Mouse (Mus musculus): ENCODE results near the gene Mettl16. TPM values are rescaled to one million over a fixed set of nuclear protein-coding genes. Genes with fewer than 3 reads are reported as not detected.

Gene Mettl16
- total and polyA plus RNA-seq, 3 experiments = 22.9 to 36.1 (median 29.4) TPM

DNA sequence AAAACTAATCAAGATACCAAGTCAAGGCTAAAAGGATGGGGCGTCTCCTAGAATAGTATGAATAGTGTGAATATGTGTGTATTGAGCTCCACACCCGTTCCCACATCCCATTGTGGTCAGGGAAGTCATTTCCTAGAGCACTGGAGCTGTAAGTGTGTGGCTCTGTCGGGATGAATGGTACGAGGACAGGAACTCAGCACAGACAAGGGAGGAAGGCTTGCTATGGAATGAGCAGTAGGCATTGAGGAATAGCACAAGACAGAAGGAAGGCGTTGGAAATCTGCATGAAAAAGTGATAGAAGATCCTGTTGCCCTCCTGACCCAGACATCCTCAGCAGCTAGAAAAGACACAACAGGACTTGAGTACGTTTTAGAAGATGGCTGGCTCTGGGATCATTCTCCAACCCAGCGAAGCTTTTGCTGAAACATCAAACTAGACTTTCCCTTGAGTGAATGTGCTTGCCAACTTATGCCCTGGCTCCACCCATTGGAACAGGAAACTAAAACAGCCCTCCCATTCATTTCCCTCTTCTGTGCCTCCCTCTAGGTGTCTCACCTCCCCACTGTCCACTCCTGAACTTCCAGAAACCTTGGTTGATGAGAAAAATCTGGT is 57.3 kb downstream of the Mettl16 start:
- Histone ChIP-seq H3K36me3 (replicated peaks) (peaks cover 50% of the 10 kb centered on the region), H3K9me3 (replicated peaks) (no peaks in the 10 kb centered on the region), H3K4me1 (ENCODE audit: insufficient read depth, low read depth, low read length) (peaks cover 50% of the 10 kb centered on the region), H3K4me3 (ENCODE audit: low read depth, low read length) (no peak overlapping the region), H3K27me3 (ENCODE audit: insufficient read depth, low read length) (no peaks in the 10 kb centered on the region)
- ATAC-seq (ENCODE audit: extremely low read depth, insufficient number of reproducible peaks, low FRiP score, poor library complexity, severe bottlenecking) = no peak
- TF ChIP-seq POLR2AphosphoS5 (IDR thresholded peaks at IDR 0.05; ENCODE audit: insufficient replicate concordance, low read depth, low read length) (no peak), GATA2 (IDR thresholded peaks at IDR 0.05; ENCODE audit: borderline replicate concordance, low read depth, low read length) (no peak), TAL1 (conservative IDR thresholded peaks at IDR 0.05; ENCODE audit: low read depth, low read length) (no peak), CTCF (IDR thresholded peaks at IDR 0.05; ENCODE audit: low read depth, low read length) (no peak), GATA1 (IDR thresholded peaks at IDR 0.05; ENCODE audit: borderline replicate concordance, low read length) (no peak)
- no peak for DNase-seq (ENCODE audit: low spot score)

DNA sequence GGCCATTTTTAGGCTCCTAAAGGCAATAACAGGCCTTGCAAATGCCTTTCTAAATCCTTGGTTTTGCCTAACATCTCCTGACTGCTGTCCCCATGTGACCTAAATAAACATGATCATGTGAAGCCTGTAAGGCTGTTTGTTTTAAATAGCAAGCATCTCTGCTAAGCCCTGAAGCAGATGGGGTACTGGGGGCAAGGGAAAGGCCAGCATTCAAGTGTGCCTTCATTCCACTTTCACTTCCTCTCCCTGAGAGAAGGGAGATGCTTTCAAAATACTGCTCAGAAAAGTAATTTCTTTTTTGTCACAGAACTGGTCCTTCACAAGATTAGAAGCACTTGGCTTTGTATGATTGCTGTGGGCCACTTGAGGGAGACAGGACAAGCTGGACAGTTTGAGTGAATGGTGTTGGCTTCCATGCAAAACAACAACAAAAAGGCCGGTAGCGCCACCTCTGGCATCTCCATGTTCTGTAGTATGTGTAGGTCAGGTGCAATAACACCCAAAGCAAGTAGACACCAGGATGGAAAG is 57.8 kb downstream of the Mettl16 start:
- Histone ChIP-seq H3K36me3 (replicated peaks) (peaks cover 46% of the 10 kb centered on the region), H3K9me3 (replicated peaks) (no peaks in the 10 kb centered on the region), H3K4me3 (ENCODE audit: low read depth, low read length) (no peak overlapping the region), H3K4me1 (ENCODE audit: insufficient read depth, low read depth, low read length) (peaks cover 56% of the 10 kb centered on the region), H3K27me3 (ENCODE audit: insufficient read depth, low read length) (no peaks in the 10 kb centered on the region)
- ATAC-seq (ENCODE audit: extremely low read depth, insufficient number of reproducible peaks, low FRiP score, poor library complexity, severe bottlenecking) (no peak), DNase-seq (ENCODE audit: low spot score) (no peak)
- no peak for TF ChIP-seq TAL1 (conservative IDR thresholded peaks at IDR 0.05; ENCODE audit: low read depth, low read length)
- TF ChIP-seq POLR2AphosphoS5 (IDR thresholded peaks at IDR 0.05; ENCODE audit: insufficient replicate concordance, low read depth, low read length) = no peak
- TF ChIP-seq GATA1 (IDR thresholded peaks at IDR 0.05; ENCODE audit: borderline replicate concordance, low read length) = no peak
- TF ChIP-seq GATA2 (IDR thresholded peaks at IDR 0.05; ENCODE audit: borderline replicate concordance, low read depth, low read length) = no peak
- no peak for TF ChIP-seq CTCF (IDR thresholded peaks at IDR 0.05; ENCODE audit: low read depth, low read length)

DNA sequence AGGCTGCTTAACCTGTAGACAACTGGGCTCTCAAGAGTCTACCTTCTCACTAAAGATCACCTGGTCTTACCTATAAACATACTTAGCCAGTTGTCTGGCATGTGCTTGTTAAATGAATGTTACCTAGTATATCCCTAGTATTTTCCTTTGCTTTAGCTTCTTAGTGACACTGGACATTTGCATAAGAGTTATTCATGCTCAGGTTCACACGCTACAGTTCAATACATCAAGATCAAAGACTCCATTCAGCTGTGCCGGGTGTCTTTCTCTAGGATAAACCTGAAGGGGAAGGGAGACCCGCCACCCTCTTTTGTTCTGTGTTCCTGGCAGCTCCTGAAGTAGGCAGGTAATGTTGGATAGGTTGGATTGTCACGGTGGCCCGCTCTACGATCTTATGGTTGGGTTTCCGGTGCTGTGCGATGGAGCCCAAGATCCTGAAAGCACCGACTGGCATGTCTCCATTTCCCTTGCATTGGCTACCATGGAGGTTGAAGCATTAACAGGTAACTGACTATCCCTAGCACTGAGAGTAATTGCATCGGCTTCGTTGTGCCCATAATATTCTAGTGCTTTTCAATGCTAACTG is 58.4 kb downstream of the Mettl16 start:
- Histone ChIP-seq H3K36me3 (replicated peaks) (peaks cover 47% of the 10 kb centered on the region), H3K27me3 (ENCODE audit: insufficient read depth, low read length) (no peaks in the 10 kb centered on the region), H3K9me3 (replicated peaks) (no peaks in the 10 kb centered on the region), H3K4me3 (ENCODE audit: low read depth, low read length) (peak overlapping the region; percentile 93; the same call in 1 of the 2 replicates), H3K4me1 (ENCODE audit: insufficient read depth, low read depth, low read length) (peaks cover 62% of the 10 kb centered on the region)
- ATAC-seq (ENCODE audit: extremely low read depth, insufficient number of reproducible peaks, low FRiP score, poor library complexity, severe bottlenecking) = no peak
- TF ChIP-seq GATA1 (IDR thresholded peaks at IDR 0.05; ENCODE audit: borderline replicate concordance, low read length) = no peak
- no peak for TF ChIP-seq POLR2AphosphoS5 (IDR thresholded peaks at IDR 0.05; ENCODE audit: insufficient replicate concordance, low read depth, low read length)
- TF ChIP-seq GATA2 (IDR thresholded peaks at IDR 0.05; ENCODE audit: borderline replicate concordance, low read depth, low read length) = no peak
- TF ChIP-seq TAL1 (conservative IDR thresholded peaks at IDR 0.05; ENCODE audit: low read depth, low read length) = no peak
- TF ChIP-seq CTCF (IDR thresholded peaks at IDR 0.05; ENCODE audit: low read depth, low read length) = no peak
- DNase-seq (ENCODE audit: low spot score) = no peak

DNA sequence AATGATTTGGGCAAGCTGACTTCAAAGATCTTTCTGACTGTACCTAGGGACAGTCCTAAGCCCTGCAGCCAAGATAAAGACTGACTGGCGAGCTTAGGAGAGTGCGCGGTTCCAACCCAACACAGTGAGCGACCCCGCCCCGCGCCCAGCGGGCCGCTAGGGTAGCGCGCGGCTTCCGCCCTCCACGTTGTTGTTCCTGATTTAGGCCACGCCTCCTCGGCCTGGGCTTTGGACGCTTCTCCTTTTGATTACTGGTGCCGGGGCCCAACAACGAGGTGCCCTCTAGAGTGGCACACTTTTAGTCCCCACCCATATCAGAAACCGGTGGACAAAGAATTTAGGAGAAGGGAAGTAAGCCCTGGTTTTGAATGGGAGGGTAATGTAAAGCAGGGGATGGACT is 59.2 kb downstream of the Mettl16 start:
- no peaks in the 10 kb centered on the region for H3K27me3 ChIP-seq (ENCODE audit: insufficient read depth, low read length)
- peak overlapping the region; percentile 93 for H3K4me3 ChIP-seq (ENCODE audit: low read depth, low read length)
- no peak for TF ChIP-seq POLR2AphosphoS5 (IDR thresholded peaks at IDR 0.05; ENCODE audit: insufficient replicate concordance, low read depth, low read length)
- ATAC-seq (ENCODE audit: extremely low read depth, insufficient number of reproducible peaks, low FRiP score, poor library complexity, severe bottlenecking) (no peak), DNase-seq (ENCODE audit: low spot score) (peak; percentile 71)
- H3K36me3 ChIP-seq (replicated peaks) = peaks cover 49% of the 10 kb centered on the region
- peaks cover 69% of the 10 kb centered on the region for H3K4me1 ChIP-seq (ENCODE audit: insufficient read depth, low read depth, low read length)
- no peaks in the 10 kb centered on the region for H3K9me3 ChIP-seq (replicated peaks)

DNA sequence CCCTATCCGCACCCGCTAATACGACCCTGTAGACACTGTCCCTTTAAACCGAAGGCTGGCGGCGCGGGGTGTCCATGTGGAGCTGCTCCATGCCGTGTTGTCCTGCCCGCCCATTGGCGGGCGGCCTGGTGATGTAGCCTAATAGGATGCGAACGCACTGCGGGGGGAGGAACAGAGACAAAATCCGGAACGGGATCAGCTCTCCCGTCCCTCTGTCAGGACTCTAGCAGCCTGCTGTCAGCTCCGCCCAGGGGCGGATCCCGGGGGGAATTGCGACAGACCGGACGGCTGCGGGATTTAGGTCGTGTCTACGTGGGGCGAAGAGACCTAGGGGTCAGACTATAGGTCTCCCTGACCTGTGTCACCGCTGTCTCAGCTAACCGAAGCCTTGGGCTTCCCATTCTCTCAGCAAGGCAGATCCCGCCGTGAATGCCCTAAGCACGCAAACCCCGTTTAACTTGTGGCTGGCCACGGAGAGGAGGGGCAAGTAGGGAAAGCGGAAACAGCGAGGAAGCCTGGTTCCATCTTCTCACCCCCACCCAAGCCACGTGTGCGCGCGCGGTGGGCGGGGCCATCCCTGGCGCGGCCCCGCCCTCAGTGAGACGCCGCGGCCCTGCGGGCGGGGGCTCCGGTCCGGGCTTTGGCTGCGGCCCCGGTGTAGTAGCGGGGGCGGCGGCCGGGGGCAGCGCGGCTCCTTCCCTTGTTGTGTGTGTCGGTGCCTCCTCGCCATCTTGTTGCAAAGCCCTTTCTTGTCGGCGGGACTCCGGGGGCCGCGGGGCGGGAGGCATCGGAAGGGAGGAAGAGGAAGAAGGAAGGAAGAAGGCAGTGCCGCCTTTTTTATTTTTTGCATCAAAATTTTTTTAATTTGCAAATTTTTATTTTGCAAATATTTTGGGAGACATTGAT is 59.9 kb downstream of the Mettl16 start, which contains the start of gene Mnt:
Mnt (plus strand) TSS at position 665 of the 906 bp plus-strand sequence.
- H3K36me3 ChIP-seq (replicated peaks) = peaks cover 49% of the 10 kb centered on the region
- H3K9me3 ChIP-seq (replicated peaks) = no peaks in the 10 kb centered on the region
- DNase-seq (ENCODE audit: low spot score) (peak; percentile 94), ATAC-seq (ENCODE audit: extremely low read depth, insufficient number of reproducible peaks, low FRiP score, poor library complexity, severe bottlenecking) (peak; percentile 71)
- peaks cover 75% of the 10 kb centered on the region for H3K4me1 ChIP-seq (ENCODE audit: insufficient read depth, low read depth, low read length)
- H3K27me3 ChIP-seq (ENCODE audit: insufficient read depth, low read length) = no peaks in the 10 kb centered on the region
- H3K4me3 ChIP-seq (ENCODE audit: low read depth, low read length) = peak within 1 kb of the TSS; percentile 93
- TF ChIP-seq POLR2AphosphoS5 (IDR thresholded peaks at IDR 0.05; ENCODE audit: insufficient replicate concordance, low read depth, low read length) (no peak), CTCF (IDR thresholded peaks at IDR 0.05; ENCODE audit: low read depth, low read length) (no peak), GATA2 (IDR thresholded peaks at IDR 0.05; ENCODE audit: borderline replicate concordance, low read depth, low read length) (no peak), GATA1 (IDR thresholded peaks at IDR 0.05; ENCODE audit: borderline replicate concordance, low read length) (no peak), TAL1 (conservative IDR thresholded peaks at IDR 0.05; ENCODE audit: low read depth, low read length) (no peak)

DNA sequence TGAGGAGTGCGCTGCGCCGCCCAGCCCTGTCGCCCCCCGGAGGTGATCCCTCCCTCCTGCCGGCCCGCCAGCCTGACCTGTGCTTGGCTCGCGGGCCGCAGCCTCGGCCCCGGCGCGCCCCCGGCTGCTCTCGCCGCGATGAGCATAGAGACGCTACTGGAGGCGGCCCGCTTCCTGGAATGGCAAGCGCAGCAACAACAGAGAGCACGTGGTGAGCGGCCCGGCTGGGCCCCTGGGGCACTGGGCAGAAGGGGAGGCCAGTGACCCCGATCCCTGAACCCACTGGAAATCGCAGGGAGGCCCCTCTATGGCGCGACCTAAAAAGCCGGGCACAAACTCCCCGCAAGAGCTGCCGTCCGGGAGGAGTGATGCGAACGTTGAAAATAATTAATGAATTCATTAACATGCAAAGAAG is 60.6 kb downstream of the Mettl16 start:
- Histone ChIP-seq H3K9me3 (replicated peaks) (no peaks in the 10 kb centered on the region), H3K4me3 (ENCODE audit: low read depth, low read length) (peak overlapping the region; percentile 93), H3K4me1 (ENCODE audit: insufficient read depth, low read depth, low read length) (peaks cover 78% of the 10 kb centered on the region), H3K36me3 (replicated peaks) (peaks cover 52% of the 10 kb centered on the region), H3K27me3 (ENCODE audit: insufficient read depth, low read length) (no peaks in the 10 kb centered on the region)
- TF ChIP-seq GATA1 (IDR thresholded peaks at IDR 0.05; ENCODE audit: borderline replicate concordance, low read length) (no peak), TAL1 (conservative IDR thresholded peaks at IDR 0.05; ENCODE audit: low read depth, low read length) (no peak), CTCF (IDR thresholded peaks at IDR 0.05; ENCODE audit: low read depth, low read length) (no peak), GATA2 (IDR thresholded peaks at IDR 0.05; ENCODE audit: borderline replicate concordance, low read depth, low read length) (no peak), POLR2AphosphoS5 (IDR thresholded peaks at IDR 0.05; ENCODE audit: insufficient replicate concordance, low read depth, low read length) (no peak)
- no peak for ATAC-seq (ENCODE audit: extremely low read depth, insufficient number of reproducible peaks, low FRiP score, poor library complexity, severe bottlenecking)
- DNase-seq (ENCODE audit: low spot score) = peak; percentile 35
